Mouse (Mus musculus): ENCODE results near the gene Dyx1c1. TPM values are rescaled to one million over a fixed set of nuclear protein-coding genes. Genes with fewer than 3 reads are reported as not detected.

Dyx1c1 gene
- polyA plus RNA-seq, 1 experiment from 2014 or later, result 2.6 TPM

GRCm38 (mm10) chr9:73001314-73002011 is 42.9 kb downstream of the Dyx1c1 start:
- Histone ChIP-seq H3K4me3 (ENCODE audit: low read depth, low read length) (no peak overlapping the region), H3K4me1 (ENCODE audit: control insufficient read depth, insufficient read depth, low read length) (no peaks in the 10 kb centered on the region), H3K27me3 (ENCODE audit: control insufficient read depth, insufficient read depth, low read length) (no peaks in the 10 kb centered on the region), H3K27ac (ENCODE audit: low read depth, low read length) (no peak overlapping the region), H3K36me3 (ENCODE audit: control insufficient read depth, insufficient read depth, low read length) (no peaks in the 10 kb centered on the region), H3K9me3 (ENCODE audit: control insufficient read depth, low read length) (no peaks in the 10 kb centered on the region), H3K9ac (ENCODE audit: low read length) (no peak overlapping the region), H3K4me2 (ENCODE audit: low read depth) (no peak overlapping the region)
- WGBS, result 90% methylated on average over 13 of the region's 13 CpGs
- DNase-seq (ENCODE audit: low spot score) (no peak), ATAC-seq (ENCODE audit: insufficient read depth, low FRiP score, low TSS enrichment) (no peak)

GRCm38 (mm10) chr9:73002177-73002576 is 43.6 kb downstream of the Dyx1c1 start:
- Histone ChIP-seq H3K36me3 (ENCODE audit: control insufficient read depth, insufficient read depth, low read length) (no peaks in the 10 kb centered on the region), H3K27ac (ENCODE audit: low read depth, low read length) (no peak overlapping the region), H3K27me3 (ENCODE audit: control insufficient read depth, insufficient read depth, low read length) (no peaks in the 10 kb centered on the region), H3K9me3 (ENCODE audit: control insufficient read depth, low read length) (no peaks in the 10 kb centered on the region), H3K9ac (ENCODE audit: low read length) (no peak overlapping the region), H3K4me1 (ENCODE audit: control insufficient read depth, insufficient read depth, low read length) (no peaks in the 10 kb centered on the region), H3K4me3 (ENCODE audit: low read depth, low read length) (no peak overlapping the region), H3K4me2 (ENCODE audit: low read depth) (no peak overlapping the region)
- ATAC-seq (ENCODE audit: insufficient read depth, low FRiP score, low TSS enrichment) (no peak), DNase-seq (ENCODE audit: low spot score) (no peak)
- 74% methylated on average over 3 of the region's 3 CpGs for WGBS

- Histone ChIP-seq H3K27ac (ENCODE audit: low read depth, low read length) (no peak overlapping the region), H3K4me2 (ENCODE audit: low read depth) (no peak overlapping the region), H3K4me1 (ENCODE audit: control insufficient read depth, insufficient read depth, low read length) (no peaks in the 10 kb centered on the region), H3K9ac (ENCODE audit: low read length) (no peak overlapping the region), H3K36me3 (ENCODE audit: control insufficient read depth, insufficient read depth, low read length) (no peaks in the 10 kb centered on the region), H3K4me3 (ENCODE audit: low read depth, low read length) (no peak overlapping the region), H3K27me3 (ENCODE audit: control insufficient read depth, insufficient read depth, low read length) (no peaks in the 10 kb centered on the region), H3K9me3 (ENCODE audit: control insufficient read depth, low read length) (no peaks in the 10 kb centered on the region)
- no peak for ATAC-seq (ENCODE audit: insufficient read depth, low FRiP score, low TSS enrichment)
- WGBS, result 86% methylated on average over 8 of the region's 8 CpGs
- no peak for DNase-seq (ENCODE audit: low spot score)
Measured at GRCm38 (mm10) chr9:73004076-73004475, 45.5 kb downstream of the Dyx1c1 start.

- Histone ChIP-seq H3K9me3 (ENCODE audit: control insufficient read depth, low read length) (no peaks in the 10 kb centered on the region), H3K4me3 (ENCODE audit: low read depth, low read length) (no peak overlapping the region), H3K4me1 (ENCODE audit: control insufficient read depth, insufficient read depth, low read length) (no peaks in the 10 kb centered on the region), H3K27ac (ENCODE audit: low read depth, low read length) (no peak overlapping the region), H3K27me3 (ENCODE audit: control insufficient read depth, insufficient read depth, low read length) (no peaks in the 10 kb centered on the region), H3K9ac (ENCODE audit: low read length) (no peak overlapping the region), H3K36me3 (ENCODE audit: control insufficient read depth, insufficient read depth, low read length) (no peaks in the 10 kb centered on the region), H3K4me2 (ENCODE audit: low read depth) (no peak overlapping the region)
- no peak for ATAC-seq (ENCODE audit: insufficient read depth, low FRiP score, low TSS enrichment)
- DNase-seq (ENCODE audit: low spot score), result no peak
- WGBS, result 88% methylated on average over 6 of the region's 6 CpGs
Measured at GRCm38 (mm10) chr9:73005106-73005505, 46.5 kb downstream of the Dyx1c1 start.

GRCm38 (mm10) chr9:73006175-73006574 is 47.6 kb downstream of the Dyx1c1 start:
- DNase-seq (ENCODE audit: low spot score) (no peak), ATAC-seq (ENCODE audit: insufficient read depth, low FRiP score, low TSS enrichment) (no peak)
- H3K4me3 ChIP-seq (ENCODE audit: low read depth, low read length), result no peak overlapping the region
- H3K9me3 ChIP-seq (ENCODE audit: control insufficient read depth, low read length), result no peaks in the 10 kb centered on the region
- H3K9ac ChIP-seq (ENCODE audit: low read length), result no peak overlapping the region
- no peaks in the 10 kb centered on the region for H3K36me3 ChIP-seq (ENCODE audit: control insufficient read depth, insufficient read depth, low read length)
- H3K4me2 ChIP-seq (ENCODE audit: low read depth), result no peak overlapping the region
- 93% methylated on average over 3 of the region's 3 CpGs for WGBS
- H3K27me3 ChIP-seq (ENCODE audit: control insufficient read depth, insufficient read depth, low read length), result no peaks in the 10 kb centered on the region
- H3K4me1 ChIP-seq (ENCODE audit: control insufficient read depth, insufficient read depth, low read length), result no peaks in the 10 kb centered on the region
- no peak overlapping the region for H3K27ac ChIP-seq (ENCODE audit: low read depth, low read length)

GRCm38 (mm10) chr9:73008384-73008783 is 49.8 kb downstream of the Dyx1c1 start:
- H3K4me2 ChIP-seq (ENCODE audit: low read depth), result no peak overlapping the region
- ATAC-seq (ENCODE audit: insufficient read depth, low FRiP score, low TSS enrichment) (no peak), DNase-seq (ENCODE audit: low spot score) (no peak)
- H3K9ac ChIP-seq (ENCODE audit: low read length), result no peak overlapping the region
- H3K9me3 ChIP-seq (ENCODE audit: control insufficient read depth, low read length), result no peaks in the 10 kb centered on the region
- 79% methylated on average over 3 of the region's 3 CpGs for WGBS
- no peak overlapping the region for H3K27ac ChIP-seq (ENCODE audit: low read depth, low read length)
- H3K27me3 ChIP-seq (ENCODE audit: control insufficient read depth, insufficient read depth, low read length), result no peaks in the 10 kb centered on the region
- H3K4me1 ChIP-seq (ENCODE audit: control insufficient read depth, insufficient read depth, low read length), result no peaks in the 10 kb centered on the region
- no peak overlapping the region for H3K4me3 ChIP-seq (ENCODE audit: low read depth, low read length)
- H3K36me3 ChIP-seq (ENCODE audit: control insufficient read depth, insufficient read depth, low read length), result no peaks in the 10 kb centered on the region

- WGBS, result 85% methylated on average over 4 of the region's 4 CpGs
- H3K9ac ChIP-seq (ENCODE audit: low read length), result no peak overlapping the region
- H3K36me3 ChIP-seq (ENCODE audit: control insufficient read depth, insufficient read depth, low read length), result no peaks in the 10 kb centered on the region
- H3K4me3 ChIP-seq (ENCODE audit: low read depth, low read length), result no peak overlapping the region
- no peaks in the 10 kb centered on the region for H3K9me3 ChIP-seq (ENCODE audit: control insufficient read depth, low read length)
- no peaks in the 10 kb centered on the region for H3K4me1 ChIP-seq (ENCODE audit: control insufficient read depth, insufficient read depth, low read length)
- no peak for ATAC-seq (ENCODE audit: insufficient read depth, low FRiP score, low TSS enrichment)
- H3K4me2 ChIP-seq (ENCODE audit: low read depth), result no peak overlapping the region
- no peak for DNase-seq (ENCODE audit: low spot score)
- no peak overlapping the region for H3K27ac ChIP-seq (ENCODE audit: low read depth, low read length)
- H3K27me3 ChIP-seq (ENCODE audit: control insufficient read depth, insufficient read depth, low read length), result no peaks in the 10 kb centered on the region
Measured at GRCm38 (mm10) chr9:73012629-73013028, 54.0 kb downstream of the Dyx1c1 start.

GRCm38 (mm10) chr9:73014724-73015123 is 56.1 kb downstream of the Dyx1c1 start:
- H3K4me3 ChIP-seq (ENCODE audit: low read depth, low read length), result no peak overlapping the region
- no peaks in the 10 kb centered on the region for H3K36me3 ChIP-seq (ENCODE audit: control insufficient read depth, insufficient read depth, low read length)
- H3K27me3 ChIP-seq (ENCODE audit: control insufficient read depth, insufficient read depth, low read length), result no peaks in the 10 kb centered on the region
- 94% methylated on average over 13 of the region's 13 CpGs for WGBS
- no peak for DNase-seq (ENCODE audit: low spot score)
- no peaks in the 10 kb centered on the region for H3K4me1 ChIP-seq (ENCODE audit: control insufficient read depth, insufficient read depth, low read length)
- no peak overlapping the region for H3K27ac ChIP-seq (ENCODE audit: low read depth, low read length)
- H3K9ac ChIP-seq (ENCODE audit: low read length), result no peak overlapping the region
- no peak overlapping the region for H3K4me2 ChIP-seq (ENCODE audit: low read depth)
- ATAC-seq (ENCODE audit: insufficient read depth, low FRiP score, low TSS enrichment), result no peak
- H3K9me3 ChIP-seq (ENCODE audit: control insufficient read depth, low read length), result no peaks in the 10 kb centered on the region

GRCm38 (mm10) chr9:73019841-73020240 is 61.3 kb downstream of the Dyx1c1 start:
- no peak overlapping the region for H3K9ac ChIP-seq (ENCODE audit: low read length)
- DNase-seq (ENCODE audit: low spot score) (no peak), ATAC-seq (ENCODE audit: insufficient read depth, low FRiP score, low TSS enrichment) (no peak)
- H3K4me1 ChIP-seq (ENCODE audit: control insufficient read depth, insufficient read depth, low read length), result no peaks in the 10 kb centered on the region
- no peak overlapping the region for H3K4me3 ChIP-seq (ENCODE audit: low read depth, low read length)
- no peaks in the 10 kb centered on the region for H3K9me3 ChIP-seq (ENCODE audit: control insufficient read depth, low read length)
- no peaks in the 10 kb centered on the region for H3K36me3 ChIP-seq (ENCODE audit: control insufficient read depth, insufficient read depth, low read length)
- 92% methylated on average over 10 of the region's 10 CpGs for WGBS
- H3K4me2 ChIP-seq (ENCODE audit: low read depth), result no peak overlapping the region
- no peak overlapping the region for H3K27ac ChIP-seq (ENCODE audit: low read depth, low read length)
- H3K27me3 ChIP-seq (ENCODE audit: control insufficient read depth, insufficient read depth, low read length), result no peaks in the 10 kb centered on the region
